Mouse (Mus musculus) ES-E14 (cell line): ENCODE measurements around the gene Ptchd3. TPM values are rescaled to one million over a fixed set of nuclear protein-coding genes. Genes with fewer than 3 reads are reported as not detected.

Experiments used
- DNase-seq: peaks from one replicate; pipeline ENCODE4 v3.0.0-alpha.2; 2013; ENCODE audit warnings: low read depth, low spot score
- H3K27ac ChIP-seq: 2 replicates; pipeline ENCODE4 v1.5.1; 2012; ENCODE audit warnings: low read depth, mild to moderate bottlenecking, low read length, moderate library complexity, mixed read lengths; ENCODE audit not compliant: poor library complexity, insufficient read depth, severe bottlenecking
- H3K36me3 ChIP-seq: 2 replicates; pipeline ENCODE4 v1.6.1; 2012; ENCODE audit warnings: mild to moderate bottlenecking, low read length, moderate library complexity, mixed read lengths; ENCODE audit not compliant: control insufficient read depth, poor library complexity, insufficient read depth, severe bottlenecking
- H3K4me1 ChIP-seq, 2 experiments: fragments of 150-350 bp in 1 of 2; sonication (generic) in 1 of 2; 2 replicates each; pipeline ENCODE4 v1.6.1; 2012; ENCODE audit warnings: low read length in 2 of 2, mild to moderate bottlenecking in 1 of 2, mixed read lengths in 1 of 2; ENCODE audit not compliant: control insufficient read depth in 2 of 2, insufficient read depth in 2 of 2, poor library complexity in 1 of 2
- H3K4me3 ChIP-seq, 2 experiments: fragments of 150-350 bp in 1 of 2; sonication (generic) in 1 of 2; 2 replicates each; pipeline ENCODE4 v1.5.1; 2012; ENCODE audit warnings: low read length in 2 of 2, low read depth in 1 of 2, mild to moderate bottlenecking in 1 of 2, mixed read lengths in 1 of 2; ENCODE audit not compliant: insufficient read depth in 1 of 2, poor library complexity in 1 of 2, severe bottlenecking in 1 of 2
- H3K9ac ChIP-seq: 2 replicates; pipeline ENCODE4 v1.6.1; 2012; ENCODE audit warnings: low read depth, mild to moderate bottlenecking, low read length, mixed read lengths; ENCODE audit not compliant: poor library complexity, insufficient read depth, severe bottlenecking
- H3K9me3 ChIP-seq: fragments of 150-350 bp; sonication (generic); 2 replicates; pipeline ENCODE4 v1.6.1; 2012; ENCODE audit warnings: low read depth, mild to moderate bottlenecking, low read length; ENCODE audit not compliant: control insufficient read depth, insufficient read depth
- CHD2 ChIP-seq: IDR thresholded peaks from 2 replicates; pipeline ENCODE4 v1.6.1; 2014; ENCODE audit warnings: mild to moderate bottlenecking, low read depth, low read length, inconsistent platforms
- HCFC1 ChIP-seq: IDR thresholded peaks from 2 replicates; pipeline ENCODE4 v1.6.1; 2012; ENCODE audit warnings: low read length, inconsistent platforms, borderline replicate concordance; ENCODE audit not compliant: insufficient read depth
- MAFK ChIP-seq: IDR thresholded peaks from 2 replicates; pipeline ENCODE4 v1.6.1; 2014; ENCODE audit warnings: mild to moderate bottlenecking, low read depth, low read length, inconsistent platforms; ENCODE audit not compliant: insufficient read depth
- ZC3H11A ChIP-seq: IDR thresholded peaks from 2 replicates; pipeline ENCODE4 v1.6.1; 2012; ENCODE audit warnings: low read depth, mild to moderate bottlenecking, inconsistent platforms, low read length, borderline replicate concordance
- ZNF384 ChIP-seq: IDR thresholded peaks from 2 replicates; pipeline ENCODE4 v1.6.1; 2012; ENCODE audit warnings: low read depth, low read length, inconsistent platforms
- in situ Hi-C, 2 experiments: fragments of 600-800 bp; cut with MboI; formaldehyde crosslinking; loops; one replicate each; pipeline ENCODE4 v1.15.1; 2025; ENCODE audit warnings: low sequenced_read_pairs in 2 of 2, inconsistent platforms in 1 of 2; ENCODE audit not compliant: unreplicated experiment in 2 of 2
- total RNA-seq: library from RNA; depleted of rRNA; stranded (reverse); fragments of 300-350 nt; gene quantifications from 2 replicates; pipeline ENCODE4 v1.2.3, GENCODE M21; 2012

Gene Ptchd3
- total RNA-seq, 1 experiment, result 0.58 TPM

DNA sequence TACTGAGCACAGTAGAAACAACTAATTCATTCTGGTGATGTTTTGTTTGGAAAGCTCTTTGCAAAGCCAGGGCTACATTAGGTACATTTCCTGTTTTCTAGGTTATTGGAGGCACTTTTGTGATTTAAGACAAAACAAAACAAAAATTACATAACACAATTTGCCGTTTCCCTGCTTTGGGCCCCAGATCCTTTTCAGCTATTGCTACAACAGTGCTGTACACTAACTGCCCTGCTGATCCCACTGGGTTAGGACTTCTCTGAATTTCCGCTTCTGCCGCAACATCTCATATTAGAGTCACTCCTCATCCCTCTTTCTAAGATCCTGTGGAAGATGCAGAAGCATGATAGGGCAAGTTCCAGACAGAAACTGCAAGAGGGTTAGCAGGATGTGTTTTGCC, 38.6 kb upstream of the Ptchd3 start:
- in situ Hi-C loops, result no loop called here
- no peak overlapping the region for H3K9ac ChIP-seq
- no peaks in the 10 kb centered on the region for H3K4me1 ChIP-seq
- no peaks in the 10 kb centered on the region for H3K36me3 ChIP-seq
- no peak for DNase-seq
- TF ChIP-seq HCFC1 (no peak), ZNF384 (no peak), MAFK (no peak), CHD2 (no peak)
- H3K4me3 ChIP-seq, result no peak overlapping the region
- H3K9me3 ChIP-seq, result no peaks in the 10 kb centered on the region
- H3K27ac ChIP-seq, result no peak overlapping the region

- H3K27ac ChIP-seq, result no peak overlapping the region
- no peak for TF ChIP-seq ZC3H11A
- no peak for TF ChIP-seq MAFK
- TF ChIP-seq CHD2, result no peak
- no peak for TF ChIP-seq HCFC1
- TF ChIP-seq ZNF384, result no peak
These were observed 38.1 kb upstream of the Ptchd3 start for GRCm38 (mm10) chr11:121791991-121792390.

GRCm38 (mm10) chr11:121793530-121793929, 36.5 kb upstream of the Ptchd3 start:
- H3K9ac ChIP-seq, result no peak overlapping the region
- H3K27ac ChIP-seq, result no peak overlapping the region
- no peaks in the 10 kb centered on the region for H3K9me3 ChIP-seq
- no peak overlapping the region for H3K4me3 ChIP-seq
- H3K4me1 ChIP-seq, result no peaks in the 10 kb centered on the region
- H3K36me3 ChIP-seq, result no peaks in the 10 kb centered on the region
- no peak for TF ChIP-seq MAFK
- TF ChIP-seq ZNF384, result no peak
- TF ChIP-seq ZC3H11A, result no peak
- no peak for TF ChIP-seq CHD2
- TF ChIP-seq HCFC1, result no peak
- in situ Hi-C loops, result no loop called here
- no peak for DNase-seq

More at GRCm38 (mm10) chr11:121791991-121792390, 38.1 kb upstream of the Ptchd3 start:
- in situ Hi-C loops, result no loop called here
- DNase-seq, result no peak
- no peak overlapping the region for H3K4me3 ChIP-seq
- H3K36me3 ChIP-seq, result no peaks in the 10 kb centered on the region
- no peaks in the 10 kb centered on the region for H3K4me1 ChIP-seq
- H3K9me3 ChIP-seq, result no peaks in the 10 kb centered on the region
- no peak overlapping the region for H3K9ac ChIP-seq

DNA sequence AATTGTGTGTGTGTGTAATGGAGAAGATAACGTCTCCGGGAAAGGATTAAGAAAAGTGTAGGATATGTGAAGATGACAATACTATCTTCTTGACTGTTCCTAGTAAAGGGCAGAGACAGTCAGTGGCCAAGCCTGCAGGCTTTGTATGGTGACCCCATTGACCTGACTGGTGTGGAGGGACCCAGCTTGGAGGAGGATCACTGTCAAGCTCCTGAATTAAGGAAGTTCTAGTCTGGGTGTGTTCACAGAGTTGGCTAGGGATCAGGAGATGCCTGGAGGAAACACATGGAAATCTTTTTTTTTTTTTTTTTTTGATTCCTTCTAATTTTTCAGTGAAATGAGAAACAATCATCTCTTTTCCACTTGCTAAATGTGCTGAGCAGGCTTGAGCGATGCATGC, 35.9 kb upstream of the Ptchd3 start:
- Histone ChIP-seq H3K36me3 (no peaks in the 10 kb centered on the region), H3K27ac (no peak overlapping the region), H3K9me3 (no peaks in the 10 kb centered on the region), H3K9ac (no peak overlapping the region), H3K4me3 (no peak overlapping the region), H3K4me1 (no peaks in the 10 kb centered on the region)
- no peak for DNase-seq
- in situ Hi-C loops, result no loop called here
- no peak for TF ChIP-seq ZNF384
- TF ChIP-seq CHD2, result no peak

DNA sequence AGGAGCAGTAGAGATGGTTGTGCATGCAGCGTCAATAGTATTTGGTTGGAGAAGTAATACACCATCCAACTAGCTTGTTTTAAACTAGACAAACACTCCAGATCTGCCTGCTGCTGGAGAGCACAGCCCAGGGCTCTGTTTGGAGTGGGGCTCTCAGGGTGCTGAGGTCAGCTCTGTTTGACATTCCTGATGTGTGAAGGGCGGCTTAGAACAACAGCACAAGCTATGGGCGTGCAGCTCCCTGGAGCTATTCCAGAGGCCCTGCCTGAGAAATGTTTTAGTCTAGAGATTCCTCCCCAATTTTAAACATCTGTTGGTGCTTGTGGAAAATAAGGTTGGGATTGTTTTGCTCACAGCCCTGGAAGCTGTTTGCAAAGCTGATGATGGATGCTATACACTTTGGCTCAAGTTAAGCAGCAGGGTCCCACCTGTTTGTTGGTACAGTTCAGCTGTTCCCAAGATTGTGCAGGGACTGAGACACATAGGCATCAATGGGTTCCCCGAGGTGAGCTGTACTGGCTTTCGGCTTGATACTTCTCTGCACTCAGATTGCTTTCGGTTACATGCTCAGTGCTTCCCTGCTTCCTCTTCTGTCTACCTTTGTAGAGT, 35.4 kb upstream of the Ptchd3 start:
- TF ChIP-seq MAFK (0 out of 2 replicates have a peak, but pooled peaks have one; percentile 19), CHD2 (no peak)
- no peak for DNase-seq
- Histone ChIP-seq H3K27ac (no peak overlapping the region), H3K9ac (no peak overlapping the region), H3K4me3 (no peak overlapping the region), H3K9me3 (no peaks in the 10 kb centered on the region), H3K36me3 (no peaks in the 10 kb centered on the region), H3K4me1 (no peaks in the 10 kb centered on the region)
- in situ Hi-C loops, result no loop called here
